13 mouse cellular contexts compared by ENCODE assay signal in the genomic region with DNA sequence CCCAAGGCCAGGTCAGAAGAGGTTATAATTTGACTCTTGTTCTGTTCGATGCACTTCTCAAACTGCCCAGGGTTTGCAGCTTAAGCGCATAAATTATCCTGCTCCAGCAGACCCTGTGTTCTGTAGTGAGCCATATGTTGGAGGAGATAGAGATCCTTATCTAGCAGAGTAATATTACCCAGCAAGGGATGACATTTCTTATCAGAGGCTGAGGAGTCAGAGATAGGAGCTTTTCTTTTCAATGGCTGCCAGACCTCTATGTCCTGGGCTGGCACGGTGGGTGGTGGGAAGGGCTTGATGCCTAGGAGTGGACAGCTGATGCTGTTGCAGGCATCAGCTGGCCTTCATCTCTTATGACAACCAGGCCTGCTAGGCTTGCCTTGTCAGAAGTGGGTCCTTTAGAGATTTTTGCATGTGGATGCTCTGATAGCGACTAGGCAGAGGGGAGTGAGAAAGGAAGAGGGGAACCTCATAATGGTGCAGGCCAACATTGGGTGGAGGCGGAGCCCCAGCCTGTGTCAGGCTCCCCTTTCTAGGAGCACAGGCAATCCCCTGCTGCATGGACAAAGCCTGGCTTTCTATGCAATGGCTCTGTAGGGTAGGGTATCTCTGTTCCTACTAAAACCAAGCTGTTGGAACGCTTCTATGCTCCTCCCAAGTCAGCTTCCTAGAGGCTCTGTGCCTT.
A peak's percentile ranks its signal among the peaks of the same experiment; 100 is the strongest.
DNase-seq lines count a peak whose midpoint lies in the region; ATAC-seq and TF ChIP-seq lines count a peak whose summit lies in the region.
"Had no signal": no experiment of that assay in that cellular context is flagged by ENCODE, and none has a peak within 500 bp of the region (broad histone marks: within the 10 kb centered on the region; RNA-seq: fewer than 3 reads in every experiment).

No protein-coding gene starts in this region.

- no peak overlapping the region for H3K4me2 ChIP-seq in stomach, embryonic 15.5 days
- H3K4me2 ChIP-seq in stomach, postnatal 0 days (replicated peaks; ENCODE audit: low read depth) = no peak overlapping the region
- H3K4me2 ChIP-seq in liver, embryonic 12.5 days = peak overlapping the region; percentile 63
- H3K4me2 ChIP-seq in hindbrain, postnatal 0 days (ENCODE audit: low read depth, low read length) = no peak overlapping the region
- H3K4me2 ChIP-seq: limb, embryonic 12.5 days had no signal

- no peaks in the 10 kb centered on the region for H3K9me3 ChIP-seq in stomach, embryonic 15.5 days
- no peaks in the 10 kb centered on the region for H3K9me3 ChIP-seq in stomach, postnatal 0 days (ENCODE audit: control insufficient read depth, low read length)
- H3K9me3 ChIP-seq in liver, embryonic 12.5 days (replicated peaks) = no peaks in the 10 kb centered on the region
- H3K9me3 ChIP-seq in hindbrain, postnatal 0 days (ENCODE audit: low read length) = no peaks in the 10 kb centered on the region
- H3K9me3 ChIP-seq: limb, embryonic 12.5 days had no signal

- H3K4me1 ChIP-seq in stomach, embryonic 15.5 days = no peaks in the 10 kb centered on the region
- H3K4me1 ChIP-seq in stomach, postnatal 0 days (replicated peaks; ENCODE audit: control insufficient read depth, insufficient read depth) = no peaks in the 10 kb centered on the region
- H3K4me1 ChIP-seq in liver, embryonic 12.5 days = peaks cover 65% of the 10 kb centered on the region
- no peaks in the 10 kb centered on the region for H3K4me1 ChIP-seq in hindbrain, postnatal 0 days (ENCODE audit: insufficient read depth, low read length)
- H3K4me1 ChIP-seq: limb, embryonic 12.5 days had no signal

- H3K9ac ChIP-seq in stomach, embryonic 15.5 days = no peak overlapping the region
- H3K9ac ChIP-seq in stomach, postnatal 0 days (ENCODE audit: low read length) = no peak overlapping the region
- peak overlapping the region; percentile 55 for H3K9ac ChIP-seq in liver, embryonic 12.5 days
- H3K9ac ChIP-seq in hindbrain, postnatal 0 days (replicated peaks; ENCODE audit: low read length) = no peak overlapping the region
- H3K9ac ChIP-seq: limb, embryonic 12.5 days had no signal

- no peak overlapping the region for H3K27ac ChIP-seq in stomach, embryonic 15.5 days
- no peak overlapping the region for H3K27ac ChIP-seq in stomach, postnatal 0 days (replicated peaks)
- H3K27ac ChIP-seq in liver, embryonic 12.5 days = peak overlapping the region; percentile 90
- no peak overlapping the region for H3K27ac ChIP-seq in hindbrain, postnatal 0 days
- H3K27ac ChIP-seq: limb, embryonic 12.5 days had no signal

- no peaks in the 10 kb centered on the region for H3K27me3 ChIP-seq in stomach, embryonic 15.5 days (replicated peaks)
- H3K27me3 ChIP-seq in stomach, postnatal 0 days (ENCODE audit: control insufficient read depth, insufficient read depth, low read length) = no peaks in the 10 kb centered on the region
- no peaks in the 10 kb centered on the region for H3K27me3 ChIP-seq in liver, embryonic 12.5 days (replicated peaks)
- H3K27me3 ChIP-seq in hindbrain, postnatal 0 days (ENCODE audit: insufficient read depth, low read length) = no peaks in the 10 kb centered on the region
- H3K27me3 ChIP-seq: limb, embryonic 12.5 days; Patski had no signal

- no peak overlapping the region for H3K4me3 ChIP-seq in stomach, embryonic 15.5 days (replicated peaks)
- no peak overlapping the region for H3K4me3 ChIP-seq in stomach, postnatal 0 days (ENCODE audit: low read depth, low read length)
- H3K4me3 ChIP-seq in liver, embryonic 12.5 days = peak overlapping the region; percentile 16
- no peak overlapping the region for H3K4me3 ChIP-seq in hindbrain, postnatal 0 days (ENCODE audit: low read length)
- H3K4me3 ChIP-seq: limb, embryonic 12.5 days had no signal

- peak; percentile 40 for DNase-seq in adrenal gland, adult 8-10 months
- DNase-seq in adrenal gland, adult 18-20 months (ENCODE audit: low spot score in 2 of 2) = no peak
- no peak for DNase-seq in stomach, postnatal 0 days (ENCODE audit: low spot score)
- DNase-seq in cerebellum, postnatal 36 days = no peak
- no peak for DNase-seq in thymus, adult 18-20 months
- no peak for DNase-seq in hindbrain, postnatal 0 days (ENCODE audit: low spot score)
- DNase-seq: gastrocnemius, postnatal 10 days; kidney, adult 8-10 months; lung, postnatal 36 days had no signal

- TF ChIP-seq EP300 in stomach, postnatal 0 days (optimal IDR thresholded peaks at IDR 0.05) = no peak

- peak; percentile 54; the same call in 1 of the 2 replicates for ATAC-seq in stomach, embryonic 15.5 days (ENCODE audit: insufficient read depth, low FRiP score, low read depth)
- ATAC-seq in stomach, postnatal 0 days (ENCODE audit: low FRiP score, low TSS enrichment) = no peak
- peak; percentile 65 for ATAC-seq in liver, embryonic 12.5 days
- no peak for ATAC-seq in hindbrain, postnatal 0 days

- H3K36me3 ChIP-seq in stomach, embryonic 15.5 days = no peaks in the 10 kb centered on the region
- no peaks in the 10 kb centered on the region for H3K36me3 ChIP-seq in stomach, postnatal 0 days (ENCODE audit: control insufficient read depth, insufficient read depth, low read length)
- peaks cover 14% of the 10 kb centered on the region for H3K36me3 ChIP-seq in liver, embryonic 12.5 days
- no peaks in the 10 kb centered on the region for H3K36me3 ChIP-seq in hindbrain, postnatal 0 days (ENCODE audit: insufficient read depth, low read length)
- H3K36me3 ChIP-seq: limb, embryonic 12.5 days had no signal

- WGBS in stomach, embryonic 15.5 days = 73% methylated on average over 6 of the region's 6 CpGs
- 81% methylated on average over 6 of the region's 6 CpGs for WGBS in stomach, postnatal 0 days
- 33% methylated on average over 6 of the region's 6 CpGs for WGBS in liver, embryonic 12.5 days (ENCODE audit: insufficient replicate concordance)
- WGBS in hindbrain, postnatal 0 days = 89% methylated on average over 6 of the region's 6 CpGs

- TF ChIP-seq CTCF in stomach, postnatal 0 days (IDR thresholded peaks at IDR 0.05; ENCODE audit: low read depth) = no peak
- no peak for TF ChIP-seq CTCF in hindbrain, postnatal 0 days (IDR thresholded peaks at IDR 0.05; ENCODE audit: low read depth)

Comparison
In these comparisons a context has a peak if more than half of its experiments do, and no peak if none do; other contexts are left out.
1. ATAC-seq: peak in stomach, embryonic 15.5 days (single experiment) and liver, embryonic 12.5 days (single experiment); none in stomach, postnatal 0 days (single experiment) and hindbrain, postnatal 0 days (single experiment).